Mouse (Mus musculus) ovary, postnatal 10 days (tissue): ENCODE data around the gene Zfp148.

ENCODE experiments used
- DNase-seq: peaks from one replicate; pipeline ENCODE4 v3.0.0; 2022; ENCODE audit warnings: low spot score

Gene Zfp148

GRCm38 (mm10) chr16:33531184-33531583 is 150.5 kb downstream of the Zfp148 start:
- no peak for DNase-seq

- DNase-seq: no peak
These were observed 155.8 kb downstream of the Zfp148 start for GRCm38 (mm10) chr16:33536456-33536855.

GRCm38 (mm10) chr16:33537499-33538225 is 157.0 kb downstream of the Zfp148 start:
- DNase-seq: no peak

- DNase-seq: no peak
These were observed 163.7 kb downstream of the Zfp148 start for GRCm38 (mm10) chr16:33544346-33544745.

GRCm38 (mm10) chr16:33545530-33545929 is 164.9 kb downstream of the Zfp148 start:
- DNase-seq: no peak

- DNase-seq: no peak
These were observed 173.2 kb downstream of the Zfp148 start for GRCm38 (mm10) chr16:33553689-33554342.
